Mouse (Mus musculus) bone marrow macrophage, adult 2 months (primary cell): ENCODE results near the gene Abhd8.

Experiments used
- CTCF ChIP-seq: IDR thresholded peaks from 2 replicates; pipeline ENCODE4 v1.5.1; 2012; ENCODE audit warnings: low read depth, mild to moderate bottlenecking, low read length, moderate library complexity
- POLR2A ChIP-seq: IDR thresholded peaks from 2 replicates; pipeline ENCODE4 v1.6.1; 2012; ENCODE audit warnings: mild to moderate bottlenecking, low read depth, low read length, borderline replicate concordance

GRCm38 (mm10) chr8:71452669-71453068 is 10.8 kb downstream of the Abhd8 start:
- TF ChIP-seq CTCF: no peak
- no peak for TF ChIP-seq POLR2A
